Mouse (Mus musculus): ENCODE measurements around the gene Tmem200c. TPM values are rescaled to one million over a fixed set of nuclear protein-coding genes. Genes with fewer than 3 reads are reported as not detected.
A peak's percentile ranks its signal among the peaks of the same experiment; 100 is the strongest.

The Tmem200c gene
- polyA plus RNA-seq (2015; fragmentation: Nextera tagmentation; extraction: Ambion mirVana) = 0.60 and 0.65 TPM in 2 replicates

GRCm38 (mm10) chr17:68826323-68826722, at the start of gene Tmem200c:
Gene Tmem200c, plus strand, starts transcription at chr17:68826623.
- no peak for ATAC-seq (ENCODE audit: insufficient number of reproducible peaks, low FRiP score, low TSS enrichment, low read depth)
- 78% methylated on average over 6 of the region's 6 CpGs for WGBS
- no peaks in the 10 kb centered on the region for H3K36me3 ChIP-seq

GRCm38 (mm10) chr17:68793741-68794140, 32.7 kb upstream of the Tmem200c start:
- Histone ChIP-seq H3K4me3 (no peak overlapping the region), H3K27ac (no peak overlapping the region), H3K36me3 (no peaks in the 10 kb centered on the region), H3K9me3 (no peaks in the 10 kb centered on the region), H3K4me1 (no peaks in the 10 kb centered on the region), H3K4me2 (no peak overlapping the region), H3K9ac (no peak overlapping the region), H3K27me3 (no peaks in the 10 kb centered on the region)
- no peak for ATAC-seq (ENCODE audit: insufficient number of reproducible peaks, low FRiP score, low TSS enrichment, low read depth)
- 85% methylated on average over 4 of the region's 4 CpGs for WGBS

More at GRCm38 (mm10) chr17:68826323-68826722, at the start of gene Tmem200c:
- Histone ChIP-seq H3K9me3 (no peaks in the 10 kb centered on the region), H3K4me3 (no peak within 1 kb of the TSS), H3K9ac (no peak within 1 kb of the TSS), H3K4me2 (no peak within 1 kb of the TSS), H3K4me1 (no peaks in the 10 kb centered on the region), H3K27ac (no peak within 1 kb of the TSS), H3K27me3 (no peaks in the 10 kb centered on the region)

DNA sequence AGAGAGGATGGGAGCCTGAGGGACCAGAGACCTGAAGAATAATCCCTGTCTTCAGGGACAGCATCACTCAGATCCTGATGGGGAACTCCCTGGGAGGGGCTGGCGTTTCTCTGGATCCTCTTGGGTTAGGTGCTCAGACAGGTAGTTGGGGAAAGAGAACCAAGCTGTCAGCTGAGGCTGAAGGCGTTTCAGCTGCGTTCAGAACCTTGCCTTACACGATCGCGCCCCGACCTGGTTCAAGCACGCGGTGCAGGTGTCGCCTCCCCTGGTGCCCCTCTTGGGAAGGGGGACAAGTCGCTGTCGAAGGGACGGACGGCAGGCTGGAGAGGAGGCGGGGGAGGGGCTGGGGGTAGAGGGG, 10.2 kb downstream of the Tmem200c start:
- Histone ChIP-seq H3K27ac (no peak overlapping the region), H3K36me3 (no peaks in the 10 kb centered on the region), H3K27me3 (peaks cover 60% of the 10 kb centered on the region), H3K4me2 (peak overlapping the region; percentile 93), H3K9ac (0 out of 2 replicates have a peak overlapping the region, but pooled peaks have one; percentile 35), H3K9me3 (no peaks in the 10 kb centered on the region), H3K4me1 (peaks cover 34% of the 10 kb centered on the region), H3K4me3 (peak overlapping the region; percentile 56)
- WGBS = 0% methylated on average over 11 of the region's 15 CpGs
- no peak for ATAC-seq (ENCODE audit: insufficient number of reproducible peaks, low FRiP score, low TSS enrichment, low read depth)

DNA sequence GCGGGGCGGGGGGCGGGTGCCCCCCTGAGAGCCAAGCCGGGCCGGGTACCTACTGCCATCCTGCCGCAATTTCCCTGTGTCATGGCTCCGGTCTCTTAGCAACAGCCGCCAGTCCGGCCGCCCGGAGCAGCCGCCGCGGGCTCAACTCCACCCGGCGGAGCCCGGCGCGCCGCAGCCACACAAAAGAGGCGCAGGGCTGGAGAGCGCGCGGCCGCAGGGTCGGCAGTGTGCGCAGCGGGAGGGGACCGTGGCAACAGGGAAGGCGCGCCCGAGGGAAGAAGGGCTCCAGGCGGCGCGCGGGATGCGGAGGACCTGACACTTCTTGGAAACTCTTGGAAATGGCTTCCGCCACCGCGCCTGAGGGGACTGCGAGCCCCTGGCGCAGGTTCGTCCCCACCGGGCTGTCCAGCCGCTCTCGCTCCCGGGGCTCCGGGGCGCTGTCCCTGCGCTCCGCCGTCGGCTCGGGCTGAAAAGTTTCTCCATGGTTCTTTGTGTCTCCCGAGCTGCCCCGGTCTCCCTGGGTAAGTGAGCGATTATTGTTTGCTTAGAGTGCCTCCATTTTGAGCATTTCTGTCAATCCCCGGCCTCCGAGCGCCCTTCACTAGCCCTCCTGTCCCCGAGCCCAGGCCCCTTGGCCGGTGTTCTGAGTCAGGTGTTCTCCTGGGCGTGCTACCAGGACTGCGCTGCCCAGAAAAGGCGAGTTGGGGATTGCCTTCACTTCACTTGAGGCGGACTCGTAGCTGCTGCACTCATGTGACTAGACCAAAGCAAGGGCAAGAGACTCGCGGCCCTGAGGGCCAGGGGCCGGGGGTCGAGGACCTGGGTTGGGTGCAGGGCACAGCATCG, 10.8 kb downstream of the Tmem200c start:
- no peaks in the 10 kb centered on the region for H3K36me3 ChIP-seq
- peaks cover 39% of the 10 kb centered on the region for H3K4me1 ChIP-seq
- no peaks in the 10 kb centered on the region for H3K9me3 ChIP-seq
- WGBS = under 1% methylated on average over 69 of the region's 72 CpGs
- peak overlapping the region; percentile 56 for H3K4me3 ChIP-seq
- H3K4me2 ChIP-seq = peak overlapping the region; percentile 93
- ATAC-seq (ENCODE audit: insufficient number of reproducible peaks, low FRiP score, low TSS enrichment, low read depth) = no peak
- H3K27me3 ChIP-seq = peaks cover 64% of the 10 kb centered on the region
- no peak overlapping the region for H3K27ac ChIP-seq
- H3K9ac ChIP-seq = peak overlapping the region; percentile 35; the same call in 1 of the 2 replicates

DNA sequence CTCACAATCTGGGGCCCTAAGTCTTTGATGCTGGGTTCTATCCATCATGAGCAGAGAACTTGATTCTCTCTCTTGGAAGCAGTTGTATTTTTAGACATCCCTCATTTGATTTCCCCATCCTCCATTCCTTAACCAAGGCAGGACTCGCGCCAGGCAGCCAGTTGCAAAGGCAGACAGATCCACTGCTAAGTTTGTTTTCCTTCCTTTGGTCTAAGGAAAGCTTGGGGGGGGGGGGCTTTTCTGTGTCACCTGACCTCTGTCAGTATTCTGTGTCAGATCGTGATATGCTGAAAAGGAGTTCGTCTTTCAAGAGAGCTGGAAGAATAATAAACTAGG, 11.4 kb downstream of the Tmem200c start:
- H3K27ac ChIP-seq = no peak overlapping the region
- H3K36me3 ChIP-seq = no peaks in the 10 kb centered on the region
- H3K27me3 ChIP-seq = peaks cover 64% of the 10 kb centered on the region
- ATAC-seq (ENCODE audit: insufficient number of reproducible peaks, low FRiP score, low TSS enrichment, low read depth) = no peak
- 8% methylated on average over 4 of the region's 4 CpGs for WGBS
- H3K9me3 ChIP-seq = no peaks in the 10 kb centered on the region
- H3K9ac ChIP-seq = 0 out of 2 replicates have a peak overlapping the region, but pooled peaks have one; percentile 35
- H3K4me1 ChIP-seq = peaks cover 39% of the 10 kb centered on the region
- peak overlapping the region; percentile 56 for H3K4me3 ChIP-seq
- peak overlapping the region; percentile 93 for H3K4me2 ChIP-seq

DNA sequence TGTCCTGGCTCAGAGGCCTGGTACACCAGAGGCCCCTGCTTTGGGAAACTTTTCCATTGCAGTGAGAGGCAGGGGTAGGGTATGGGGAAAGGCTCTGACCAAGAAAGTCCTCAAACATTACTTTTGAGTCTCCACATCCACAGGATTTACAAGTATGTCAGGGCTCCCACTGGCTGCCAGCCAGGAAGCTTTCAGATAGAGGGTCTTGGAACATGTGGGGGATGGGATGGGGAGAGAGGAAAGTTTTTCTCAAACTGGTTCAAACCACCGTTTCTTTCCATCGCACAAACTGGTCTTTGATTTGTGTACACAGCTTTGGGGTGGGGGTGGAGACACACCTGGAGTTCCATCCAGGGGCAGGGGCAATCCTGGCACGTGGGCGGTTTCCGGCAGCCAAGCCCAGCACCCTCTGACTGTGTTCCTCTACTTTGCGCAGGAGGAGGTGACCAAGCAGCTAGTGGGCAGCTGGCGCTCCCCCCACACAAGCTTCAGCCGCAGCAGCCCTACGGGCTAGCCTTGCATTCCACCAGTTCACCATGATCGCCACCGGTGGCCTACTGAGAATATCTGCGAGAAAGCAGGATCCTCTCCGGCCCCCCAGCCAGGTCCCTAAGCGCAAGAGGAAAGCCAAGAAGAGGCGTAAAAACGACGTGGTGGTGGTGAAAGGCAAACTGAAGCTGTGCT, 13.6 kb downstream of the Tmem200c start:
- Histone ChIP-seq H3K27ac (no peak overlapping the region), H3K27me3 (peaks cover 63% of the 10 kb centered on the region), H3K4me1 (peaks cover 39% of the 10 kb centered on the region), H3K4me3 (peak overlapping the region; percentile 54), H3K9me3 (no peaks in the 10 kb centered on the region), H3K9ac (no peak overlapping the region), H3K36me3 (no peaks in the 10 kb centered on the region), H3K4me2 (peak overlapping the region; percentile 96)
- ATAC-seq (ENCODE audit: insufficient number of reproducible peaks, low FRiP score, low TSS enrichment, low read depth) = no peak
- 14% methylated on average over 17 of the region's 17 CpGs for WGBS

DNA sequence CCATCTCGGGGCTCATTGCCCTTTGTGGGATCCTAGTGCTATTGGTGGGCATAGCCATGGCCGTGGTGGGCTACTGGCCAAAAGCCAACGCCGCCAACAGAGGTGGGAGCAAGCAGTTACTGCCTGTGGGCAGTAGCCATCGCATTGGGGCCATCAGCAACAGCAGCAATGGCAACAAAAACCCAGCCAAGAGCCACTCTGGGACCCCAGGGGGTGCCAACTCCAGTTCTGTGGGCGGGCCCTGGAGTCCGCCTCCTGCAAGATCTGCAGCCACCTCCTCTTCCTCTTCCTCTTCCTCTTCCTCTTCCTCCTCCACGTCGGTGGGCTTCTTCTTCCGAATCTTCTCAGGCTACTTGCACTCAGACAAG, 14.1 kb downstream of the Tmem200c start:
- ATAC-seq (ENCODE audit: insufficient number of reproducible peaks, low FRiP score, low TSS enrichment, low read depth) = no peak
- H3K9ac ChIP-seq = no peak overlapping the region

GRCm38 (mm10) chr17:68841097-68841891, 14.9 kb downstream of the Tmem200c start:
- H3K4me3 ChIP-seq = peak overlapping the region; percentile 54
- peak overlapping the region; percentile 15 for H3K9ac ChIP-seq
- under 1% methylated on average over 75 of the region's 75 CpGs for WGBS
- H3K4me2 ChIP-seq = peak overlapping the region; percentile 96
- ATAC-seq (ENCODE audit: insufficient number of reproducible peaks, low FRiP score, low TSS enrichment, low read depth) = peak; percentile 12; the same call in 1 of the 2 replicates
- H3K36me3 ChIP-seq = no peaks in the 10 kb centered on the region
- no peak overlapping the region for H3K27ac ChIP-seq
- no peaks in the 10 kb centered on the region for H3K9me3 ChIP-seq
- peaks cover 51% of the 10 kb centered on the region for H3K27me3 ChIP-seq
- H3K4me1 ChIP-seq = peaks cover 39% of the 10 kb centered on the region

More for the DNA sequence above, 14.1 kb downstream of the Tmem200c start:
- H3K27ac ChIP-seq = no peak overlapping the region
- peaks cover 39% of the 10 kb centered on the region for H3K4me1 ChIP-seq
- no peaks in the 10 kb centered on the region for H3K36me3 ChIP-seq
- peak overlapping the region; percentile 54 for H3K4me3 ChIP-seq
- H3K9me3 ChIP-seq = no peaks in the 10 kb centered on the region
- 17% methylated on average over 10 of the region's 10 CpGs for WGBS
- peaks cover 58% of the 10 kb centered on the region for H3K27me3 ChIP-seq
- peak overlapping the region; percentile 96 for H3K4me2 ChIP-seq

- no peak overlapping the region for H3K27ac ChIP-seq
- H3K9ac ChIP-seq = peak overlapping the region; percentile 15
- H3K4me3 ChIP-seq = peak overlapping the region; percentile 54
- 2% methylated on average over 22 of the region's 22 CpGs for WGBS
- peaks cover 34% of the 10 kb centered on the region for H3K4me1 ChIP-seq
- H3K9me3 ChIP-seq = no peaks in the 10 kb centered on the region
- no peaks in the 10 kb centered on the region for H3K36me3 ChIP-seq
- ATAC-seq (ENCODE audit: insufficient number of reproducible peaks, low FRiP score, low TSS enrichment, low read depth) = peak; percentile 22; the same call in 1 of the 2 replicates
- H3K27me3 ChIP-seq = peaks cover 45% of the 10 kb centered on the region
- H3K4me2 ChIP-seq = peak overlapping the region; percentile 96
Observed at GRCm38 (mm10) chr17:68841892-68842252, 15.4 kb downstream of the Tmem200c start.

GRCm38 (mm10) chr17:68845931-68846330, 19.5 kb downstream of the Tmem200c start:
- no peak overlapping the region for H3K4me3 ChIP-seq
- no peak overlapping the region for H3K9ac ChIP-seq
- peaks cover 11% of the 10 kb centered on the region; the same call in 1 of the 2 replicates for H3K27me3 ChIP-seq
- H3K9me3 ChIP-seq = no peaks in the 10 kb centered on the region
- no peak for ATAC-seq (ENCODE audit: insufficient number of reproducible peaks, low FRiP score, low TSS enrichment, low read depth)
- 85% methylated on average over 5 of the region's 5 CpGs for WGBS
- H3K4me2 ChIP-seq = no peak overlapping the region
- no peak overlapping the region for H3K27ac ChIP-seq
- peaks cover 12% of the 10 kb centered on the region for H3K4me1 ChIP-seq
- no peaks in the 10 kb centered on the region for H3K36me3 ChIP-seq

GRCm38 (mm10) chr17:68848739-68849138, 22.3 kb downstream of the Tmem200c start:
- Histone ChIP-seq H3K4me3 (no peak overlapping the region), H3K9me3 (no peaks in the 10 kb centered on the region), H3K4me2 (no peak overlapping the region), H3K9ac (no peak overlapping the region), H3K27me3 (no peaks in the 10 kb centered on the region), H3K36me3 (no peaks in the 10 kb centered on the region), H3K4me1 (no peaks in the 10 kb centered on the region), H3K27ac (no peak overlapping the region)
- WGBS = 79% methylated on average over 6 of the region's 6 CpGs
- ATAC-seq (ENCODE audit: insufficient number of reproducible peaks, low FRiP score, low TSS enrichment, low read depth) = no peak

Measured in limb, embryonic 15.5 days (tissue).